Mouse (Mus musculus) frontal cortex, adult (tissue): ENCODE measurements at regions not wholly inside any gene's neighbourhood (a gene's known extent, or its start where the extent isn't known, plus 50 kb on each side); places are given as distances from the start of the nearest gene placed in this dataset.
A peak's percentile ranks its signal among the peaks of the same experiment; 100 is the strongest.

Experiments used
- ATAC-seq: cut with Nextera tagmentation; 2 replicates; pipeline ENCODE4 v1.9.2; 2017; ENCODE audit warnings: mild to moderate bottlenecking, moderate library complexity, mixed read lengths; ENCODE audit not compliant: low TSS enrichment

DNA sequence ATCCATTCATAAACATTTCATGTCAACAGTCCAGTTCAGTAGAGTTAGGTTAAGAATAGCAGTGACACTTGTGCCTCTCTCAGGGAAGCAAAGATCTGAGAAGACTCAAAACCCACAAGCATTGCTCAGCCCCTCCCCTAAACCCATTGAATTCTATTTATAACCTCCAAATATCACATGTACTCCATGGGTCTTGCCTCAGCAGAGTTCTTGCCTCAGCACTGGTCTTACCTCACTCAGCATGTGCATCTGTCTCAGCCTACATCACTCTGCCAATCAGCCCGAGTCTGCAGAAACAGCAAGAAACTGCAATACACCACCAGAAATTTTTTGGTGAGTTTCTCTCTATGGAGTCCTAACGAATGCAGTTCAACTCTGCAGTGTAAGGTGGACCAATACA is 478.8 kb upstream of the Vstm2b start:
- ATAC-seq = no peak

DNA sequence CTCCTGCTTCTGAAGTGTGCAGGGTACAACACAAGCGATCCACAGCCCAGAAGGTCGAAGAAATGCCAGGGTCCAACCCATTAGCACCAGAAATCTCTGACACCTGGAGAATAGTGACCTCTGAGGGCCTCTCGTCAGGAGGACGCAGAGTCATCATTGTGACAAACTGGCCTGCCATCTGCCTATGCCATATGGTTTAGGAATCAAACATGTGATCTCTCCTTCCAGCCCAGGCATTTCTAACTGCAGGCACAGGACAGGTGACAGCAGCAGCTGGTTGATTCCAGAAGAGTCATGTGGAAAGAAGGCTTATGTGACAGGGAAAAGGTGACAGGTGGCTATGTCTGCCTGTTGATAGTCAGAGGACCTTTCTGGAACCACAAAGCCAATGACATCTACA is 476.0 kb upstream of the Vstm2b start:
- no peak for ATAC-seq

- no peak for ATAC-seq
Observed at GRCm38 (mm10) chr7:40429416-40429815, 468.7 kb upstream of the Vstm2b start.

DNA sequence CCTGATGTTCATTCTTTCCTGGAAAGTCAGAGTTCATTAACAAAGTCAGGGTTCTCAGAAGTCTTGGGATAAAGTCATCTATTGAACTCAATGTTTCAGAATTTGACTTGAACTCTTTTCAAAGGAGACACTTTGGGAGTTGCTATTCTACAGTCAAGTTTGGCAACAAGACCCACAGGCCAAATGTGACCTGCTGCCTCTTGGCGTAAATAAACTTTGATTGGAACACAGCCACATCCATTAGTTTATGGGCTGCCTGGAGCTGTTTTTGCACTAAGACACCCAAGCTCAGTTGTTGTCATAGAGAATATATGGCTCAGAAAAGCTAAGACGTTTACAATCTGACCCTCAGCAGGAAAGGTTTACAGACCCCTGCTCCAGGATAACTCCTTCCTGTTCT is 464.2 kb upstream of the Vstm2b start:
- no peak for ATAC-seq

DNA sequence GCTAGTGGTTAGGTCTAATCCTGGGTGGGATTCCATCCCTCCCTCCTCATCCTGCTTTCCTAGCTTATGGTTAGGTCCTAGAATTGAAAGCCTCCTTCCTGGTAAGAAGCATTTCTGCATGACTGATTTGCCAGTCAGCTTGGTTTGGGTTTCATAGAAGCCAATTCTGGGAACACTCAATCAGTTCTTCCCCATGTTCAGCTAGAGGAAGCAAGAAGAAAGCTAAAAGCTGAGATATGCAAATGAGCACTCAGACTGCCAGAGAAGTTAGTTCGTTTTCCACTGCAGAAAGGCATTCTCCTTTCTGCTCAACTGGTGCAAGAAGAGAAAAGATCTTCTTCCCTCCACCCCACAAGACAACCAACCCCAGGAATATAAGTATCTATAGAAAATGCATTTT is 457.0 kb upstream of the Vstm2b start:
- peak; percentile 57; the same call in 1 of the 2 replicates for ATAC-seq

GRCm38 (mm10) chr7:40441786-40442185 is 456.3 kb upstream of the Vstm2b start:
- ATAC-seq = no peak

DNA sequence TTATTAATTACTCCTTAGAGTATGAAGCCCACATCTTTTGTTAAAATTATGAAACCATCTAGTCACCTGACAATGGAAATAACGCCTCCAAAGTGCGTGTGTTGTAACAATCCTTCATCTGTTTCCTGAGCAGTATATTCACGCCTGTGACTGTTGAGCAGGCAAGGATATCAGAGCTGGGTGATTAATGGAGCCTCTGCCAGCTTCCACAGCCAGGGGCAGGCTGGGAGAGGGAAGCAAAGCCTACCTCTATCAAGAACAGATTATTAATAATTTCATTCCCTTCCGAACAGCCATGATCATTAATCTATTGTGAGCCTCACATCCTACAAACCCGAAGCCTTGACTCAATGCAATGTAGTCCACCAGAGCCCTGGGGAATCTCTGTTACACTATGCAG is 431.7 kb upstream of the Vstm2b start:
- no peak for ATAC-seq

- no peak for ATAC-seq
Observed at GRCm38 (mm10) chr7:40487256-40487655, 410.9 kb upstream of the Vstm2b start.

- ATAC-seq = no peak
Observed at GRCm38 (mm10) chr7:40522703-40523267, 375.3 kb upstream of the Vstm2b start.

GRCm38 (mm10) chr7:40536601-40537000 is 361.5 kb upstream of the Vstm2b start:
- ATAC-seq = peak; percentile 52

GRCm38 (mm10) chr7:40537621-40538020 is 360.5 kb upstream of the Vstm2b start:
- no peak for ATAC-seq

- no peak for ATAC-seq
Observed at GRCm38 (mm10) chr7:40539789-40540188, 358.3 kb upstream of the Vstm2b start.

DNA sequence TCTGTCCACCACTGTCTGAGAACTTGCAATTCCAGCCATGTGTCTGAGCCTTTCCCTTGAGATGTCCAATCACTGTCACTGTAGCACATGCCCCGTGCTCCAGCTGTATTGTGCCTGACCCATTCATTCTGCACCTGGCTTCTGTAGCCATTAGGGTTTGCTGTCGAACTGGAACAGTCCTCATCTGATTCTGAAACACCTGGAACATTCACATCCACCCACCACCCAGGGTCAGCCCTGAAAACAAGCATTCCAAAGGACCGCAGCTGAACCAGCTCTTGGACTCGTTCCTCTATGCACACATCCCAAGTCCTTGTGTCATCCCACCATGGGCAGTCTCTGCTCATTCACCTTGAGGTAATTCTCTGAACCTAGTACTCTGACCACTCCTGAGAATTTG is 356.8 kb upstream of the Vstm2b start:
- no peak for ATAC-seq

- ATAC-seq = no peak
Observed at GRCm38 (mm10) chr7:40563447-40564118, 334.5 kb upstream of the Vstm2b start.

DNA sequence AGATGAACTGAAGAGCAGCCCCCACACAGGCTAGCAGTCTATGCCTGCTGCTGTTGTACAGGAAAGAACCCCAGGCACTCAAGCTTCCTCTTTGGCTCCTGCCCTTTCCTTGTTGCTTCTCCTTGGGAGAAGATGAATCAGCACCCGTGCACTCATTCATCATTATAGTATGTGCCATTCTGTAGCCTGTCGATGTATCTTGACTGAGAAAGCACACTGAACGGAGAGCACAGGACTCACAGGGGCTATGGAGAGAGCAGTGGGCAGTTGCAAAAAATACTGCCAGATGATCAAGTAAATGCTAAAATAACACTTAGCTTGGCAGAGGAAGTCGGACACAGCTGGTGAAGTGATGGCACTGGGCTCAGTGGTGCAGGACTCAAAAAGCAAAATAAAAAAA is 322.2 kb upstream of the Vstm2b start:
- ATAC-seq = peak; percentile 88

DNA sequence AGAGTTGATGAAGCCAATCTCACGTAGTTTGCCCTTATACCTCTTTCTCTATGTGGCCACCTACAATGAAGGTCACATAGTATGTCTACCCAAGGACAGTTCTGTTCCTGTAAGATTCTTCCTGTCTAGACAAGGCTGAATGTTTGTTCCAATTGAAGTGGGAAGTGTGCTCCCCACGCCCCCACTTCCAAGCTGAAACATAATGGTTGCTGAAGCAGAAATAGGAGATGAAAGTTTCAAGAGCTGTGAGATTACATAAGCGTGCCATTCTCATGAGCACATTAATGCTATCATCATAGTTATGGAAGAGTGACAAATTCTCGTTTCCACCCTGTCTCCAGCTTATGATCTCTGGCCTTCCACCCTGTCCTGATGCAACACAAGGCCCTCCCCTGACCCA is 320.8 kb upstream of the Vstm2b start:
- ATAC-seq = peak; percentile 64

DNA sequence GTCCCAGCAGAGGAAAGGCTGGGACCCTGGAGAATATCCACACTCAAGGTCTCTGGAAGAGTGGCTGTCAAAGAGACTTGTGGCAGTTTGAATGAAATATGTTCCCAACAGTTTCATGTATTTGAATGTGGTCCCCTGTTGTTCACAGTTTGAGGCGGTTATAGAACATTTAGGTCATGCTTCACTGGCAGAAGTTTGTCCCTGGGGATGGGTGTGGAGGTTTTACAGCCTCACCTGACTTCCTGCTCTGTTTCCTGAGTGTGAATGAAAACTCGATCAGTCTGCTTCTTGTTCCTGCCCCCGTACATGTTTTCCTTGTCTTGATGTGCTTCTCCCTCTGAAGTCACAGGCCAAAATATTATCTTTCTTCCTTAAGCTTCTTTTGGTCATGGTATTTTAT is 277.4 kb upstream of the Vstm2b start:
- no peak for ATAC-seq

- peak; percentile 96 for ATAC-seq
Observed at GRCm38 (mm10) chr7:40622811-40623210, 275.3 kb upstream of the Vstm2b start.

GRCm38 (mm10) chr7:40623286-40623685 is 274.8 kb upstream of the Vstm2b start:
- ATAC-seq = no peak

DNA sequence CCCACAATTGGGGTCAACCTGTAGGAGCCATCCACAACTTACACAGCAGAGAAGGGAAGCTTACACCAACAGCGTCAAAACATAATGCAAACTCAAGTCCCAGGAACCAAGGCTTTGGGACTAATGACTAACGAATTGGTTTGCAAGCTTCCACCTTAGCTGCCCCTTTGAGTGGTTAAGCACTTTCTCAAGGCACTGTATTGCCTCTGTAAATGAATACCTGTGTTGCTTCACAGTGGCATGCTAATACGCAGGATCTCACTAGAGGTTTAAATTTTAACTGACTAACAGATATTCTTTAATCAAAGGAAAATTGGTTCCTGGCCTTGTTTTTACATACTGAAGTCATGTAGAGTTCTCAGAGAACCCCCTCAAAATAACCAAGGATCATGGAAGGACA is 261.8 kb upstream of the Vstm2b start:
- no peak for ATAC-seq

DNA sequence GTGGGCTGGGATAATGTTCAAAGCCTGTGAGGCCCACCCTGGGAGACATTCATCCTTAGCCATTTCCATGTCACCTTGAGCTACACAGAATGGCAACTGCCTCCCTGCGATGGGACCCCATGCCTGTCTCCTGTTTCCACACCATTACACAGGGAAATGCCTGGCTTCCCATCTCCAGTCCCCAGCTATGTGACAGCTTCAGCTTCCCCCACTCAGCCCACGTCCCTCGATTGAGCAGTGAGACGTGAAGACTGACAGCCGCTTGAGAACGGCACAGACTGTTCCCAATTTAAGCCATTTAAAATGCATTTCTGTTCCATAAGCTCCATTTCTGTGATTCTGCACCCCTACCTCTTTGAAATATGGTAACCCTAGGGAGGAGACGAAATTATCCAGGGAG is 243.1 kb upstream of the Vstm2b start:
- peak; percentile 77 for ATAC-seq

DNA sequence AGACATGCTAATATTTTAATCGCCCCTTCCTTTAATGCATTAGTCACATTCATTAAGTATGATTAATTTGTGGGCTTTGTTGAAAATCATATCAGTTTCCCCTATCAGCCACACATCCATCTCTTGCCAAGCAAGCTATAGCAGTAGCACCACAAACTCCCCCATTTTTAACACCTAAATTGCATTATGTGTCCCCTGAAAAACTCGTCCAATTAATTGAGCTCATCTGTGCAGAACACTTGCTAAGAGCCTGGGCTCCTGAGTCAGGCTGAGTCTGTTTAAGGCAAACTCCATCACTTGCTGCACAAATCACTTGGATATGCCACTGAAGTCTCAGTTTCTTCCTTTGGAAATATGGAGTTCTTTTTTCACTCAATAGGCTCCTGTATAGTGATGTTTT is 242.7 kb upstream of the Vstm2b start:
- peak; percentile 31; the same call in 1 of the 2 replicates for ATAC-seq

GRCm38 (mm10) chr7:40659662-40660061 is 238.5 kb upstream of the Vstm2b start:
- no peak for ATAC-seq

DNA sequence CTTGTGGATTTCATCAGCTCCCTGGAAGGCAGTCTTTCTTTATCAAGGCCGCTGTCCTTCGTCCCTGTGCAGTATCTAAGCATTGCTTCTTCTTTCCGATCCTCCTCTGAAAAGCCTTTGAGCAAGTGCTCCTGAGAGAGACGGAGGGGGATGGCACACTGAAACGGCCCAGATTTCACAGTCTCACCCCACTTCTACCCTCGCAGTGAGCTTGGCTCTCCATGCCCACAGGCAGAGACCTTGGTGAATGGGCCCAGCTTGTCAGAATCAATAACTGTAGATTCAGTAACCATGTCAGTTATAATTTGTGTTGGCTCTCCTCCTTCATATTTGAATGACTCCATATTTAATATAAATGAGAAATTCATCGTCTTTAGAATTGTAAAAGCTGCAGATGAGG is 234.3 kb upstream of the Vstm2b start:
- no peak for ATAC-seq
